Mouse (Mus musculus) heart, adult 18-20 months (tissue): ENCODE results near the gene Cbr1. TPM values are rescaled to one million over a fixed set of nuclear protein-coding genes. Genes with fewer than 3 reads are reported as not detected.

Experiments used
- DNase-seq, 2 experiments: peaks; one replicate each; pipeline ENCODE4 v3.0.0; 2021 to 2022; ENCODE audit warnings: mixed read lengths in 1 of 2
- long read RNA-seq, 2 experiments: library from polyadenylated mRNA; stranded (forward); transcript quantifications; one replicate each; pipeline ENCODE4 v2.0.0; 2021
- total RNA-seq, 2 experiments: library from RNA; stranded (reverse); gene quantifications; 2 replicates each; pipeline ENCODE4 v1.2.3; 2021

The Cbr1 gene
- 10 to 100 TPM; 32.0 to 34.9 TPM for total RNA-seq
- long read RNA-seq, experiment 1, transcript Cbr1-201 (3 exons, 1,237 nt), result major isoform, 24 of 27 reads
- long read RNA-seq, experiment 1, partial matches to known transcripts, result 0 of 27 reads
- long read RNA-seq, experiment 1, other reads (novel, unspliced or antisense), result 3 of 27 reads
- long read RNA-seq, experiment 2, transcript Cbr1-201 (3 exons, 1,237 nt), result major isoform, 10 of 13 reads
- long read RNA-seq, experiment 2, partial matches to known transcripts, result 0 of 13 reads
- long read RNA-seq, experiment 2, other reads (novel, unspliced or antisense), result 3 of 13 reads

GRCm38 (mm10) chr16:93605553-93605952, at the start of gene Cbr1:
Cbr1 (plus strand) TSS chr16:93605853.
- DNase-seq, result no peak

DNA sequence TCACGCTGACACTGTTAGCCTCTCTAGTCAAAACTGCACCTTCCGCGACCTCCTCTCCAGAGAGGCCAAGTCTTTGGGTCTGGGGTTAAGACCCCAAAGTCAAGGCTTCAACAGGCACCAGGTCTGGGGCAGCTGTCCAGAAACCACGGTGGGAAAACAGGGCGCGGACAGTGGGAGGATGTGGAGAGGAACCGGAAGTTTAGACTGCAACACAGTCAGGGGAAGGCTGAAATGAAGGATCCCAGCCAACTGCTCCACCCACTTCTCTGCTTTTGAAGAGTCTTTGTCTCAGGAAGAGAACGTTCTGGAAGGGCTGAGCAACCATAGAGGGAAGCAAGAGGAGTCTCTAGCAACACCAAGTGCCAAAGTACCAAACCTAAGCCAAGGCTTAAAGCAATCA, 48.0 kb upstream of the Cbr1 start:
- peak in 1 of 2 experiments; percentile 28 for DNase-seq

- DNase-seq, result no peak
These were observed 47.2 kb upstream of the Cbr1 start for GRCm38 (mm10) chr16:93558499-93558898.

GRCm38 (mm10) chr16:93572383-93572782, 33.3 kb upstream of the Cbr1 start:
- no peak for DNase-seq

GRCm38 (mm10) chr16:93573434-93573833, 32.2 kb upstream of the Cbr1 start:
- DNase-seq, result no peak

GRCm38 (mm10) chr16:93574521-93575191, 31.0 kb upstream of the Cbr1 start:
- DNase-seq, result no peak

DNA sequence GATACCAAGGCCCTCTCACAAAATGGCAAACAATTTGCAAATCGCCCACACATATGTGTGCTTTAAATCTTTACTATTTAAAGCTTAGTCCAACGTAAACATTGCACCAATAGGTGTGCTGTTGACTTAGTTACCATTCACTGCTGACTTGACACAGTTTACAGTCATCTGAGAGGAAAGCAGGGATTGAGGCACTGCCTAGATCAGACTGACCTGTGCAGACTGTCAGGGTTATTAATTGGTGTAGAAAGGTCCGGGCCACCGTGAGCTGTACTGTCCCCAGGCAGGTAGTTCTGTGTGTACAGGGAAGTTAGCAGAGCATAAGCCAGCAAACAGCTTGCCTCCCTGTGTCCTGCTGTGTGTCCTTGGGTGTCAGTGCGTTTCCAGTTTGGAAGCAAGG, 30.1 kb upstream of the Cbr1 start:
- DNase-seq, result no peak

GRCm38 (mm10) chr16:93576412-93577082, 29.1 kb upstream of the Cbr1 start:
- DNase-seq, result peak; percentile 50 to 92

DNA sequence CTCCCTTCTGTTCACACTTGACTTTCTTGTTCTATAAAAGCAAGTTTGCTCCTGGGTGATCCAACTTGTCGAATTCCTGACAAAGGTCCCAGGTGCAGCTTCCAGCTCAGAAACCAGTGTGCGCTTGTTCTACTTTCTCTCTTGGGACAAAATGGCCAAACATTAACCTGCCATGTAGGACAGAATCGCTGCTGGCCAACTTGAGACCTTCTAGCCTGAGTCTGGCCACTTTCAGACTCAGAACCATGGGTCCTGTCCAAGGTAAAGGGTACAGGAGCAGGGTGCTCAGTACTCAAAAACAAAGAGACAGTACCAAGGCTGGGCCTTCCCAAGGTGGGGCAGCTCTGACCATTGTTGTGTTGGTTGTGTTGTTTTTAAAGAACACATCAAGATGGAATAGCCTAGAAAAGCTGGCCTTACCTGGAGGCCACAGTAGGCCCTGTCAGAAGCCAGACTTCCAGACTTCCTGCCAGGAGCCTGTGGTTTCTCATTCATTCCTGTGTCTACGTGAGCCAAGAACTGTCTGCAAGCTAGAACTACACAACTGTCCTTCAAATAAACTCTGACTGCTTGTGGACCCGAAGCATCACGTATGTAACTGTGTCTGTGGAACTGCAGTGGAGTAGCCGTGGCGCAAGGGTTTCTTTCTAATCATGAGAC, 27.2 kb upstream of the Cbr1 start:
- DNase-seq, result no peak

DNA sequence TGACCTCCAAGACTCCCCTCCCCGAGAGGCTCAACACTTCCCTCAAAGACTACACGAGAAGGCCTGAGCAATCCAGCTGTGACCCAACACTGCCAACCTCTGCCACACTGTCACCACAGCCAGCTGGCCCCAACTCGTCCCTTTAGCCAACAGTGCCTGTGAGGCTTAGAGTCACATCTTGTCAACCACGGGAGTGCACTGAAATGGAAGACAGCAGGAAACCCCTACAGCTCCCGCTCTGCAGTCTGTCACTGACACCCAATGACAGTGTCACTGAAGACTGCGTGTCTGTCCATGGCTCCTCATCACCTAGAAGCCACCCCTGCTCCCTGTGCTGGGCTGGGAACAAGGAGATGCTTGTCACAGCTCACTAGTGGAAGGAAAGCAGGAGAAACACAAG, 24.5 kb upstream of the Cbr1 start:
- peak in 1 of 2 experiments; percentile 7 for DNase-seq

DNA sequence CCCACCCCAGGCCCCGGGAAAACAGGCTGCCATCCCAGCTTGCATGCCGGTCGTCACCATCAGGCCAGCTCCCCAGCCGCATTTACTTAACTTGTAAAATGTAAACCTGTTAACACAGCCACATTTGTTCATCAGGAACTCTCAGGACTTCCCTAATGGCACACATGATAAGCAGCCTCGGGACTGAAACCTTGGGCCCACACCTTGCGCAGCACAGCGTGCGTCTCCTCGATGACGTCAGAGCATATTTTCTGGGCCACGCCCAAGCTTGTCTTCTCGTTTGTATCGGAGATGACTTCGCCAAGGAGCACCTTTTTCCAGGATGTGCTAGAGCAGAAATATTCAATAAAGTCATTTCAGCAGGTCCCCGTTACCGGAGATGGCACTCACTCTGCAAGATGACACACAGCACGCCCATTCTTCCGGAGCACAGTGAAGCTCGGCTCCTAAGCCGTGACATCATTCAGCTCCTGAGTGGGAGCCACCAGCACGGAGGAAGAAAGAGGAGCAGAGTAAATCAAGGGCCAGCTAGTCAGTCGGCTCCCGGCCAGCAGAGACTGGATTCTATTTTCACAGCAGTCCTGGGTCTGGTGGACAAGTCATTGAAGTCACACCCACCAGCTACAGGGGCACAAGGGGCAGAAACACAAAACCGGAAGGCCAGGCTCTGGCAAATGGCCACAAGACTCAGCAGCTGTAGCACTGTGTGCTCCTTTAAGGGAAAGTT, 20.5 kb upstream of the Cbr1 start:
- no peak for DNase-seq

GRCm38 (mm10) chr16:93585703-93586205, 19.9 kb upstream of the Cbr1 start:
- DNase-seq, result no peak

DNA sequence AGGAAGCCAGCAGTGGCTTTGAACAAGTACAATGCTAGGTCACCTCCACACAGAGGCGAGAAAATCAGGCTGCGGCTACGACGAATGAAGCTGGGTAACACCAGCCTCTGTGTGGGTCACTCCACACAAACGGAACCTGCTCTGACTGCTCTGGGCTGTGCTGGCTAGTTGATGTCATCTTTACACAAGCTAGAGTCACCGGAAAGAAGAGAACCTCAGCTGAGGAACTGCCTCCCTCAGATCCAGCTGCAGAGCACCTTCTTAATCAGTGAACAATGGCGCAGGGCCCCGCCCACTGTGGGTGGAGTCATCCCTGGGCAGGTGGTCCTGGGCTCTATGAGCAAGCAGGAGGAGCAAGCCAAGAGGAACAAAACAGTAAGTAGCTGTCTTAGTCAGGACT, 19.3 kb upstream of the Cbr1 start:
- DNase-seq, result no peak

DNA sequence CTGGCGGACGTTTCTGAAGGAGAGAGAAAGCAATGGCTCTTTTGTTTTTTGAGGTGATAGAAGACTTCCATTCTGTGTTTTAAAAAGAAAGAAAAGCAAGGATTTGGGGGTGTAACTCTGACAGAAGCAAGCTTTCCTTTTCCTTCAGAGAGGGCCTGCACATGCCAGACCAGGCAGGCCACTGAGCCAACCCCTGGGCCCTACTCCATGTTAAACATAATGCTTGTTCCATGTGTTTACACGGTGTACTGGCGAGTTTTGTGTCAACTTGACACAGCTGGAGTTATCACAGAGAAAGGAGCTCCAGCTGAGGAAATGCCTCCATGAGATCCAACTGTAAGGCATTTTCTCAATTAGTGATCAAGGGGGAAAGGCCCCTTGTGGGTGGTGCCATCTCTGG, 17.4 kb upstream of the Cbr1 start:
- DNase-seq, result no peak

DNA sequence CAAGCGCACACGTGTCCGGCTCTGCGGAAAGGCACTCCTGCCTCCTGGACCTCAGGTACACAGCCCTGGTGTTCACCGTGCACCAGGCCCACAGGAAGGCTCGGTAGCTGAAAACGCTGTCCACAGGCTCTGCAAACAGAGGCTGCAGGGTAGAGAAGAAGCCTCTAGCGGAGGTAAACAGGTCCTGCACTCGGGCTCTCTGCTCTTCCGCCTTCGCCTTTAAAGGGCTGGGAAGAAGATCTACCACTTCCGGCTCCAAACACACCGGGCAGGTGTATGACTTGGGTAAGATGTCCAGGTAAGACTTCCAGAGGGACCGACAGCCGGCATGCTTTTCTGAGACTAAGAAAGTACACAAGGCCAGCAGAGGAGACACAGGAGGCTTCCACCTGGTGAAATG, 14.7 kb upstream of the Cbr1 start:
- DNase-seq, result no peak

DNA sequence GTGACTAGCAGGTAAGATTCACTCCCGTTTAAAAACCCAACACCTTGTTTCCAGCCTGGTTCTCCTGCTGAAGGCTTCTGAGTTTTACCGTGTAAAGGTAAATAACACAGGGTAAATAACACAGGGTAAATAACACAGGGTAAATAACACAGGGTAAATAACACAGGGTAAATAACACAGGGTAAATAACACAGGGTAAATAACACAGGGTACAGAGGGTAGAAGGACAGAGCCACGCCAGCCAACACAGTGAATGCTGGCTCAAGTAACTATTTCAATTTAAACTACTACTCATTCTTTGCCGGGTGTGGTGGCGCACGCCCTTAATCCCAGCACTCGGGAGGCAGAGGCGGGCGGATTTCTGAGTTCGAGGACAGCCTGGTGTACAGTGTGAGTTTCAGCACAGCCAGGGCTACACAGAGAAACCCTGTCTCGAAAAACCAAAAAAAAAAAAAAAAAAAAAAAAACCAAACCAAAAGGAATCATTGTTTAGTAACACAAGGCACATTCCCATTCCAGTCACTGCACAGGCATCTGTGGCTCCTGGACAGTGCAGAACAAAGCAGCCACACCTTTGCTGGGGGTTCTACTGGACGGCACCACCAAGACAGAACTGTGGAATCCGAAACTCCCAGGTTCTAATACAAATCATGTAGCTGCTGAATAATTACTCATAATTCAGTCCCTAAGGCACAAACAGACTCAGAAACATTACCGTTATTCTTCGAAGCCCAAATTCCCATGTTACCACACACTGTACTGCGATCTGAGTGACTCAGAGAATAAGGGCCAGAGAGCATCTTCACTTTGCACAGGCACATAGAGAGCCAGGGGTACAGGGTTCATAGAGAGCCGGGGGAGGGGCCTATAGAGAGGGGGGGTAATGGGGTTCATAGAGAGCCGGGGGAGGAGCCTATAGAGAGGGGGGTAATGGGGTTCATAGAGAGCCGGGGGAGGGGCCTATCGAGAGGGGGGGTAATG, 13.9 kb upstream of the Cbr1 start:
- DNase-seq, result no peak

- no peak for DNase-seq
These were observed 12.9 kb upstream of the Cbr1 start for GRCm38 (mm10) chr16:93592711-93593110.

- DNase-seq, result no peak
These were observed 12.2 kb upstream of the Cbr1 start for GRCm38 (mm10) chr16:93593406-93593805.

DNA sequence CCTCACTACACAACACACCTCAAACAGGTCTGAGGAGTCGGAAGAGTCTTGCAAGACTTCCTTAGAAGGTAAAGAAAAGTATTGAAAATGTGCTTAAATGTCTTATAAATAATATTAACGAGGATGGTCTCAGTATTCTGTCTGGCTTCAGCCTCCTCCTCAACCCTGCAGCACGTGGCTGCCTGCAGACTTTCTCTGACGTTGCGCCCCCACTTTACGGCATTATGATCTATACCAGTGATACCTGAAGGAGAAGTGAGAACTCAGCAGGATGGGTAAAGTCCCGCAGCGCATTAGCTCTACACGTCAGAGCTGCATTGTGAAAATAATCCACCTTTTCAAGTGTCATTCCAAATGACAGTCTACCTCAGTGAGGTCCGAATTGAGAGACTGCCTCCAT, 11.2 kb upstream of the Cbr1 start:
- no peak for DNase-seq

GRCm38 (mm10) chr16:93595766-93596165, 9.9 kb upstream of the Cbr1 start:
- DNase-seq, result no peak

DNA sequence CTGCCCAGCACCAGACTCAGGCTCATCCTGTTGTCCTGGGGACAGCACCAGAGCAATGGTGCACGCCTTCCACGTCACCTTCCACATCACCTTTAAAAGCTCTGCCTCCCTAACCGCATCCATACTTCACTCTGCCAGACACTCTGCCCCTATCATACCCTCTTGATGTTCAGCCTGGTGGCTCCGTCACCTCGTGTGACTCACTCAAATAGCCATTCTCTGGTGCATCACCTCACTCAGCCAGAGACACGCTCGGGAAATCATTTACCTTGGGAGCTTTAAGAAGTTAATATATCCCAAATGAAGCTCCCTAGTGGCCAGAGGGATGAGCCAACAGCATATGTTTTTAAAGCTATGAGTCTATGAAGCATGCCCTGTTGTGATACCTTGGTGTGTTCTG, 8.8 kb upstream of the Cbr1 start:
- DNase-seq, result no peak
